Mouse (Mus musculus) thymus, adult 2 months (tissue): ENCODE data around the gene Zfhx3.

ENCODE experiments used
- CTCF ChIP-seq: fragments of 200-500 bp; IDR thresholded peaks from 2 replicates; pipeline ENCODE4 v1.5.1; 2012; ENCODE audit warnings: mild to moderate bottlenecking, control low read depth, low read length, moderate library complexity, borderline replicate concordance; ENCODE audit not compliant: control insufficient read depth, poor library complexity, insufficient read depth; ENCODE audit errors: extremely low read depth
- POLR2A ChIP-seq: fragments of 200-500 bp; IDR thresholded peaks from 2 replicates; pipeline ENCODE4 v1.6.1; 2012; ENCODE audit warnings: mild to moderate bottlenecking, low read length, control low read depth, moderate library complexity; ENCODE audit not compliant: control insufficient read depth, poor library complexity, insufficient read depth; ENCODE audit errors: extremely low read depth

DNA sequence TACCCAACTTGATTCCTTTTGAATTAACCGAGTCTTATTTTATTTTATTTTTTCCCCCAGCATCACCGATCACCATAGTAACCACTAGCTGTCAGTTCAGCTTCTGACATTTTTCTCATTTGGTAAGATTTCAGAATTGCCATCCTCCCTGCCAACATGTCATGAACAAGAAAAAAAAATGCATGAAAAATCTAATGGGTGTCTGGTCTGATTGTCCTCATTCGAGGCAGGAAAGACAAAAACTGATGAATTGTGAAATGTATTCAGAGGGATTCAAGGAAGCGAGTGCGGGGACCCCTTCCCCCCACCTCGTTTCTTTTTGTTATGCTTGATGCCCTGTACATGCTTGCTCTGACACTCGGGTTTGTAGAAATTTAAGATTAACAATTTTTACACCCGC, 15.1 kb downstream of the Zfhx3 start:
- TF ChIP-seq CTCF, result no peak
- no peak for TF ChIP-seq POLR2A
